ENCODE assay signal across 3 mouse cellular contexts in genomic region chr10:15793185-15793584, GRCm38 (mm10).
DNase-seq lines count a peak whose midpoint lies in the region; ATAC-seq and TF ChIP-seq lines count a peak whose summit lies in the region.
"Not testable (repeated sequence)": the region's sequence is repeated elsewhere in the genome, so short reads cannot be mapped to it uniquely, and the experiment has no call there.

No protein-coding gene starts in this region.

- not testable (repeated sequence) for H3K4me1 ChIP-seq in ES-Bruce4 (ENCODE audit: control insufficient read depth, insufficient read depth, low read length); midbrain, embryonic 11.5 days (ENCODE audit: control insufficient read depth, insufficient read depth, low read length)

- not testable (repeated sequence) for H3K9me3 ChIP-seq in ES-Bruce4 (replicated peaks; ENCODE audit: control insufficient read depth, insufficient read depth, low read length, poor library complexity, severe bottlenecking); midbrain, embryonic 11.5 days (ENCODE audit: control insufficient read depth, low read length)

- not testable (repeated sequence) for H3K4me3 ChIP-seq in ES-Bruce4 (ENCODE audit: low read depth, low read length); midbrain, embryonic 11.5 days (ENCODE audit: low read depth, low read length)

- TF ChIP-seq POLR2A in ES-Bruce4 (IDR thresholded peaks at IDR 0.05; ENCODE audit: insufficient read depth, low read length): not testable (repeated sequence)

- TF ChIP-seq EP300 in ES-Bruce4 (IDR thresholded peaks at IDR 0.05; ENCODE audit: insufficient read depth, low read depth, low read length): peak; percentile 69

- not testable (repeated sequence) for H3K27ac ChIP-seq in ES-Bruce4 (ENCODE audit: insufficient read depth, low read length); midbrain, embryonic 11.5 days (ENCODE audit: low read depth, low read length)

- DNase-seq in embryo, embryonic 10 days (ENCODE audit: low spot score): peak; percentile 4
- DNase-seq in midbrain, embryonic 11.5 days (ENCODE audit: low spot score, missing footprints): peak; percentile 70

- H3K27me3 ChIP-seq in ES-Bruce4 (ENCODE audit: control insufficient read depth, insufficient read depth, low read length, poor library complexity, severe bottlenecking); midbrain, embryonic 11.5 days (ENCODE audit: control insufficient read depth, insufficient read depth, low read length): not testable (repeated sequence)

- H3K4me2 ChIP-seq in midbrain, embryonic 11.5 days: not testable (repeated sequence)

- not testable (repeated sequence) for TF ChIP-seq CTCF in ES-Bruce4 (IDR thresholded peaks at IDR 0.05; ENCODE audit: low read depth, low read length)

- H3K36me3 ChIP-seq in ES-Bruce4 (ENCODE audit: control insufficient read depth, insufficient read depth, low read length, poor library complexity, severe bottlenecking); midbrain, embryonic 11.5 days (ENCODE audit: control insufficient read depth, insufficient read depth, low read length): not testable (repeated sequence)

- ATAC-seq in midbrain, embryonic 11.5 days (ENCODE audit: low FRiP score): not testable (repeated sequence)

- H3K9ac ChIP-seq in ES-Bruce4 (ENCODE audit: low read depth, poor library complexity, severe bottlenecking); midbrain, embryonic 11.5 days (ENCODE audit: low read length): not testable (repeated sequence)
